Mouse (Mus musculus): ENCODE measurements at regions not wholly inside any gene's neighbourhood (a gene's known extent, or its start where the extent isn't known, plus 50 kb on each side); places are given as distances from the start of the nearest gene placed in this dataset.

- DNase-seq (ENCODE audit: low spot score in 2 of 2), result no peak
Measured at GRCm38 (mm10) chr2:51682177-51682576, 54.9 kb downstream of the Tas2r134 start.

GRCm38 (mm10) chr2:51682745-51683144 lies 55.4 kb downstream of the Tas2r134 start:
- DNase-seq (ENCODE audit: low spot score in 2 of 2), result no peak

GRCm38 (mm10) chr2:51705110-51705509 lies 77.8 kb downstream of the Tas2r134 start:
- DNase-seq (ENCODE audit: low spot score in 2 of 2), result no peak

GRCm38 (mm10) chr2:51708701-51709100 lies 81.4 kb downstream of the Tas2r134 start:
- DNase-seq (ENCODE audit: low spot score in 2 of 2), result no peak

- DNase-seq (ENCODE audit: low spot score in 2 of 2), result peak in 1 of 2 experiments; percentile 24
Measured at GRCm38 (mm10) chr2:51712611-51713010, 85.3 kb downstream of the Tas2r134 start.

- DNase-seq (ENCODE audit: low spot score in 2 of 2), result no peak
Measured at GRCm38 (mm10) chr2:51730805-51731204, 103.5 kb downstream of the Tas2r134 start.

- DNase-seq (ENCODE audit: low spot score in 2 of 2), result no peak
Measured at GRCm38 (mm10) chr2:51731703-51732102, 104.4 kb downstream of the Tas2r134 start.

GRCm38 (mm10) chr2:51732355-51732754 lies 105.0 kb downstream of the Tas2r134 start:
- DNase-seq (ENCODE audit: low spot score in 2 of 2), result no peak

- DNase-seq (ENCODE audit: low spot score in 2 of 2), result no peak
Measured at GRCm38 (mm10) chr2:51733218-51733617, 105.9 kb downstream of the Tas2r134 start.

GRCm38 (mm10) chr2:51736452-51736851 lies 109.1 kb downstream of the Tas2r134 start:
- DNase-seq (ENCODE audit: low spot score in 2 of 2), result no peak

GRCm38 (mm10) chr2:51747675-51748319 lies 120.5 kb downstream of the Tas2r134 start:
- no peak for DNase-seq (ENCODE audit: low spot score in 2 of 2)

GRCm38 (mm10) chr2:51749247-51749646 lies 121.9 kb downstream of the Tas2r134 start:
- DNase-seq (ENCODE audit: low spot score in 2 of 2), result no peak

- peak in 1 of 2 experiments; percentile 2 for DNase-seq (ENCODE audit: low spot score in 2 of 2)
Measured at GRCm38 (mm10) chr2:51752941-51753564, 125.7 kb downstream of the Tas2r134 start.

GRCm38 (mm10) chr2:51753565-51754031 lies 126.3 kb downstream of the Tas2r134 start:
- no peak for DNase-seq (ENCODE audit: low spot score in 2 of 2)

- DNase-seq (ENCODE audit: low spot score in 2 of 2), result no peak
Measured at GRCm38 (mm10) chr2:51757361-51757760, 130.1 kb downstream of the Tas2r134 start.

- DNase-seq (ENCODE audit: low spot score in 2 of 2), result no peak
Measured at GRCm38 (mm10) chr2:51758093-51758492, 130.8 kb downstream of the Tas2r134 start.

GRCm38 (mm10) chr2:51762866-51763265 lies 135.6 kb downstream of the Tas2r134 start:
- DNase-seq (ENCODE audit: low spot score in 2 of 2), result no peak

- DNase-seq (ENCODE audit: low spot score in 2 of 2), result no peak
Measured at GRCm38 (mm10) chr2:51767507-51768135, 140.3 kb downstream of the Tas2r134 start.

GRCm38 (mm10) chr2:51768298-51769271 lies 141.3 kb downstream of the Tas2r134 start:
- DNase-seq (ENCODE audit: low spot score in 2 of 2), result peak; percentile 23 to 38

GRCm38 (mm10) chr2:51785169-51785568 lies 149.8 kb downstream of the Rbm43 start:
- DNase-seq (ENCODE audit: low spot score in 2 of 2), result no peak

- DNase-seq (ENCODE audit: low spot score in 2 of 2), result no peak
Measured at GRCm38 (mm10) chr2:51788896-51789295, 146.1 kb downstream of the Rbm43 start.
